Mouse (Mus musculus): ENCODE measurements around the gene Zbtb38.

DNA sequence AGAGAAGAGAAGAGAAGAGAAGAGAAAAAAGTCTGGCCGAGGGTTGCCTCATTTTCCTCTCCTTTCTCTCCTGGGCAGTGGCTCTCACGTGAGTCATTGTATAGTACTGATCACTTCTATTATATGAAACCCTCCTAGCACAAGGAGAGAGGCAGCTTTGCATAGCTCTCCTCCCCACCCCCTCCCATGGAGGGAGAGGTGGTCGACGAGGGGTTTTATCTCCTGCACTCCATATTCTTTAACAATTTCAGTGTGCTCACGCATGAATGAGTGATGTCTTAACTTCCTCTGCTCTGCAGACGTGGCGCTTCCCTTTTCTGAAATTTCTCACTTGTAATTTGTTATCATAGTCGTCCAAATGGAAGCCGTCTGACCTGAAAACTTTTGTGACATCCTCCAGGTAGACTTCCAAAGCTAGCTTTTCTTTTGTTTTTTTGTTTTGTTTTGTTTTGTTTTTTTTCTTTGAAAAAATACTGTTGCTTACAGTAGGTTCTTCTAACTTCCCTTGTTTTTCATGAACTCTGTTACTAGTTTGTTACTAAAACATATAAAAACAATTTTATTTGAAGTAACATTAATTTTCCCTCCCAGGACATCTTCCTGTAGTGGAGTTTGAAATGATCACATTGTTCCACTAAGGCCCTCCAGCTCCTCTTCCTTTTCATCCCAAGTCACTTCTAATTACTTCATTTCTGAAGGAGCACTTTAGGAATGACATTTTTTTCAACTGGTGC lies 116.0 kb downstream of the Zbtb38 start:
- TF ChIP-seq TAL1 (IDR thresholded peaks at IDR 0.05; ENCODE audit: low read length) (no peak), GATA1 (IDR thresholded peaks at IDR 0.05; ENCODE audit: low read length) (no peak)
